Mouse (Mus musculus) T-helper 2 cell (primary cell): ENCODE data around the gene Ttc29.

Experiments
- in situ Hi-C: fragments of 300-600 bp; cut with MboI, MseI; formaldehyde crosslinking; loops from one replicate; pipeline ENCODE4 v1.15.1; 2025; ENCODE audit warnings: high pct_unique_total_duplicates

Ttc29 gene

GRCm38 (mm10) chr8:78423937-78424336 lies 210.8 kb downstream of the Ttc29 start:
- in situ Hi-C loops: no loop called here

DNA sequence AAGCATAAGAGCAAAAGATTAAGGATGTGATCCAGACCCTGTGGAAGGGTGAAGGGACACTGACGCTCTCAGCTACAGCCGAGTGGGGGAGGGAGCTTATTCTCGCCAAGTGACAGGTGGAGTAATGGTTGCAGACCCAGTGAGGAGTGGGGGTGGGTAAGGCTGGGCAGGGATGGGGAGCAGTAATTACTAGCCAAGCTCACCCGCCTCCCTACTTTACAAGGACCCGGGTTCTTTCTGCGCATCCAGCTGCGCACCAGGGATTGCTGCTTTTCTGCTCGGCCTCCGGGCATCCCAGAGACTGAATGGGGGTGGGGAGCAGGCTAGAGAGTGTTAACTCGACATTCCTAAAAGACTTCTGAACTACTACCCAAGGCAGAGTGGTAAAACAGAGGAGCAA lies 213.4 kb downstream of the Ttc29 start:
- in situ Hi-C loops: no loop called here

DNA sequence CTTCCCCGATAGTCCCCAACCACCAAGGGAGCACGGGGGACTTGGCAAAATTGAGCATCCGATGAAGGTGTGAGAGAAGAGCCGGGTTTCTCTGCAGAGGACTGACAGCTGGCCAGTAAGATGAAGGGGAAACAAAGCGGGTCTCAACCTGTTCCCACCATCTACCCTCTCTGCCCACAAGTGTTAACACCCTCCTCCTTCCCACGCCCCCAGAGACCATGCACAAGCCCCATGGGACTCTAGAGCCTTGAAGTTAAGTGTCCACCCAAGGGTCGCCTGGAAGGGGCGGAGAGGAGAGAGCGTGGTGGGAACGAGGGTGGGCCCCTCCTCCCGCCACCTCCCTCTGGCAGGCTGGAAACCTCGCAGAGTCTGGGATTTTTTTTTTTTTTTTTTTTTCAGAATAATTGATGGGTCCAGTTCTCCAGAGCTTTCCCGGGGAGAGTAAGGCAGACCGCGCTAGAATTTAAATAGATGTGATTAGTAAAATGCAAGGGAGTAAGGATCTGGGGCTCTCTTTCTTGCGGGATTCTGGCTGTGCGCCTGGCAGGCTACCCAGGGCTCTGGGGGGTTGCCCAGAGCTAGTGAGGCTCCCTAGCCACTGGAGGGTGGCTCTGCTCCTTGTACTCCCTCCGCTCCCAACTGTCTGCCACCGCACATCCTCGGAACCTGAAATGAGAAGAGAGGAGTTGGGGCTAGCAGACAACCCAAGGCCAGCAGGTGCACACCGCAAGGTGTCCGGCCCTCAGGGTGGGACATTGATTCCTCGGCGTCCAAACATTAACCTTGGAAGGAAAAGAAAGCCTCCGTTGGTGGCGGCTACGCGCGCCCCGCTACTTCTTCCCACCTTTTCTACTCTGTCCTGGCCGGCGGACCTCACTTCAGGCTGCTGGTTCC lies 214.0 kb downstream of the Ttc29 start:
- in situ Hi-C loops: no loop called here

GRCm38 (mm10) chr8:78427769-78428130 lies 214.7 kb downstream of the Ttc29 start:
- in situ Hi-C loops: no loop called here

- in situ Hi-C loops: no loop called here
Measured at GRCm38 (mm10) chr8:78428148-78428547, 215.1 kb downstream of the Ttc29 start.

DNA sequence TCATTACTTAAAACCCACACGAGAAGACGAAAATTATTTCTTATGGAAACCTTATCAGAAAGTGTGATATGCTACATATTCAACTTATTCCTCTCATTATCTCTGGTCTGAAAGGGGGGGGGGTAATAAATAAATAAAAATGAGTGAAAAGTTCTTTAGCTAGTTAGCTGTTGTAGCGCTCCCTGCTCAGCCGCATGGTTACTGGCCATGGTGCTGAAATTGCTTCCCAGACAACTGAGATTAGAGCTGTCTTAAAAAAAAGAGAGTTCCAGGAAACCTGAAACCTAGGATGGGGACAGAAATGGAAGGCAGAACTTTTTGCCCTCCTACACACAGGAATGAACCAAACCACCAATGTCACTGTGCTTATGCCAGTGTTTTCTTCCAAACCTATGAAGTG lies 218.3 kb downstream of the Ttc29 start:
- in situ Hi-C loops: no loop called here

DNA sequence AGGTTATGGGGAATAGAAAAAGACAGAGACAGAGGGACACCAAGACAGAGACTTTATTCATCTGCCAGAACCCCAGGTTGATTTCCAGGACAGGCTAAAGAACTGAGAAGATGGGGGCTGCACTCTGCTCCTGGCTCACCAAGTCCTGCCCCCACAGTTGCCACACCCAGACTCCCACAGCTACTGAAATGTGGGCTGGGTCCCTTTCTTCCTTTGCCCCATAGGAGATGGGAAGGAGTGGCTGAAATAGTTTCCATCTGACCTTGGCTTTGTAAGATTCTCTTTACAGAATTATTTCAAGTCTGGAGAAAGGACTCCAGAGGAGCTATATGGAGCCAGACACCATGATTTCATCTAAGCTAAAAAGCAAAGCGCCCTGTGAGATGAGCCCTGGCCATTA lies 219.4 kb downstream of the Ttc29 start:
- in situ Hi-C loops: no loop called here

- in situ Hi-C loops: no loop called here
Measured at GRCm38 (mm10) chr8:78433318-78433717, 220.2 kb downstream of the Ttc29 start.

DNA sequence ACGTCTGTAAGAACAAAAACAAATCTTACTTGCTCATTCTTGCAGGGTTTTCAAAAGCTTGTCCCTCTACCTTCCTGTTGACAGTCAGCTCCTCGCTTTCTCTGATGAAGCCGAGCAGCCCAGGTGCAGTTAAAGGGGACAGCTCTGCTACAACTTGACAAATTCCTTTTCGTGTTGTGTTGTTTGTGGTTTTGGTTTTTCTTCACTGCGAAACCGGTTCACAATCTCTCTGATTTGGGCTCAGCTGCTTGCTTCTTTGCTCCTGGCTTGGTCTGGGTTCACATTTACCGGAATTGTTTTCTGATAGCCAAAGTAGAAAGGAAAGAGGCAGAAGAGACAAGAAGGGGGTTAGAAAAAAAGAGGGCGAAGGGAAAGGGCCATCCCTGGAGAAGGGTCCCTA lies 221.2 kb downstream of the Ttc29 start:
- in situ Hi-C loops: no loop called here

- in situ Hi-C loops: no loop called here
Measured at GRCm38 (mm10) chr8:78434823-78435623, 221.9 kb downstream of the Ttc29 start.

- in situ Hi-C loops: no loop called here
Measured at GRCm38 (mm10) chr8:78435624-78435960, 222.5 kb downstream of the Ttc29 start.

- in situ Hi-C loops: no loop called here
Measured at GRCm38 (mm10) chr8:78436071-78436651, 223.1 kb downstream of the Ttc29 start, which contains the start of gene Pou4f2. Gene Pou4f2 (minus strand): TSS chr8:78436645.

DNA sequence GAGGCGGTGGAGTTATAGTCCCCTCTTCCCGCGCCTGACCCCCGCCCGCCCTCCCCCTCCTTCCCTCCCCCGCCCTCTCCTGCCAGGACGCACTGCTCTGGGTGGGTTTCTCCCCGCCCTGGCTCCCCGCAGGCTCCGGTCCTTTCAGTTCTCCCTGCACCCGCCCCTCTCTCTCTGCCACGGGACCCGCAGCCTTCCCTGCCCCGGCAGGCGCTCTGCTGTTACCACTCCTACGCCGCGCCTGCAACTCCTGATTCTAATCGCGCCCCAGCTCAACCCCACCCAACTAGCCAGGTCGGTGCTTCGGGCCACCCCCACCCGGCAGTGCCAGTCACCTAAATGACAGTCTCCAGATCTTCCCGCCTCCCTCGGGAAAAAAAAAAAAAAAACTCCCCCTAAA lies 223.6 kb downstream of the Ttc29 start:
- in situ Hi-C loops: no loop called here

- in situ Hi-C loops: no loop called here
Measured at GRCm38 (mm10) chr8:78437140-78438045, 224.3 kb downstream of the Ttc29 start.

GRCm38 (mm10) chr8:78438121-78438520 lies 225.0 kb downstream of the Ttc29 start:
- in situ Hi-C loops: no loop called here

DNA sequence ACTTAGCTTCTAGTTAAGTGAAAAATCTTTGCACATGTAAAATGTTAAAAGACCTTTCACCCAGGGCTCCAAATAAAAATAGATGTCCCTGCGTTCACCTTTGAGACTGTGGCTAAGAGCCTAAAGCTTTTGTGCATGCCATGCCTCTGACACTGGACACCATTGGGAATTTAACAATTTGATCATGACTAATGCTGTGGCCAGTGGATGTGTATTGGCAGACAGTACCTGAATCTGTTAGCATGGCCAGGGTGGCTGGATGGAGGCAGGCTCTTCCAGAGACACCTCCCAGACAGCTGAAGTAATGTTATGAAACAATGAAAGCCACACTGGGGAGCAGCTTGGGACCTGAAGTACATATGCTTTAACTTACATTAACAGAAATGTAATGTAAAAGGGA lies 229.7 kb downstream of the Ttc29 start:
- in situ Hi-C loops: no loop called here
